Mouse (Mus musculus): ENCODE data around the gene Fbxl3.

The Fbxl3 gene

GRCm38 (mm10) chr14:103079209-103079977 is 20.0 kb downstream of the Fbxl3 start:
- DNase-seq, result peak; percentile 59

- no peak for DNase-seq
Observed at GRCm38 (mm10) chr14:103078006-103078912, 21.1 kb downstream of the Fbxl3 start.

GRCm38 (mm10) chr14:103077272-103078005 is 21.9 kb downstream of the Fbxl3 start:
- no peak for DNase-seq

GRCm38 (mm10) chr14:103075166-103075565 is 24.2 kb downstream of the Fbxl3 start:
- DNase-seq, result no peak

- DNase-seq, result no peak
Observed at GRCm38 (mm10) chr14:103073825-103074224, 25.5 kb downstream of the Fbxl3 start.

- DNase-seq, result no peak
Observed at GRCm38 (mm10) chr14:103072731-103073130, 26.6 kb downstream of the Fbxl3 start.

GRCm38 (mm10) chr14:103071471-103071870 is 27.9 kb downstream of the Fbxl3 start:
- no peak for DNase-seq

- DNase-seq, result no peak
Observed at GRCm38 (mm10) chr14:103070790-103071189, 28.6 kb downstream of the Fbxl3 start.

- peak; percentile 93 for DNase-seq
Observed at GRCm38 (mm10) chr14:103069864-103070611, 29.3 kb downstream of the Fbxl3 start, which contains the start of gene Cln5. Gene Cln5, plus strand, starts transcription at chr14:103070216.

GRCm38 (mm10) chr14:103069465-103069863 is 29.9 kb downstream of the Fbxl3 start:
- DNase-seq, result no peak

- DNase-seq, result peak; percentile 78
Observed at GRCm38 (mm10) chr14:103065294-103066167, 33.8 kb downstream of the Fbxl3 start.

- no peak for DNase-seq
Observed at GRCm38 (mm10) chr14:103059495-103059894, 39.9 kb downstream of the Fbxl3 start.

- DNase-seq, result no peak
Observed at GRCm38 (mm10) chr14:103058998-103059397, 40.4 kb downstream of the Fbxl3 start.

- no peak for DNase-seq
Observed at GRCm38 (mm10) chr14:103056601-103057000, 42.8 kb downstream of the Fbxl3 start.

GRCm38 (mm10) chr14:103054731-103055130 is 44.6 kb downstream of the Fbxl3 start:
- no peak for DNase-seq

GRCm38 (mm10) chr14:103051159-103051769 is 48.1 kb downstream of the Fbxl3 start:
- peak; percentile 77 for DNase-seq

- no peak for DNase-seq
Observed at GRCm38 (mm10) chr14:103048292-103049086, 50.9 kb downstream of the Fbxl3 start.

- no peak for DNase-seq
Observed at GRCm38 (mm10) chr14:103046677-103047076, 52.7 kb downstream of the Fbxl3 start, which contains the start of gene Acod1. Gene Acod1, plus strand, starts transcription at chr14:103046977.

- no peak for DNase-seq
Observed at GRCm38 (mm10) chr14:103037016-103037415, 62.4 kb downstream of the Fbxl3 start.

GRCm38 (mm10) chr14:103034076-103034475 is 65.3 kb downstream of the Fbxl3 start:
- no peak for DNase-seq
